Mouse (Mus musculus) embryonic facial prominence, embryonic 14.5 days (tissue): Measurements from ENCODE around the gene Tex47. TPM values are rescaled to one million over a fixed set of nuclear protein-coding genes. Genes with fewer than 3 reads are reported as not detected.
A peak's percentile ranks its signal among the peaks of the same experiment; 100 is the strongest.

Source experiments
- ATAC-seq: fragments of 200-750 bp; cut with Nextera tagmentation; 2 replicates; pipeline ENCODE4 v1.8.0; 2017; ENCODE audit warnings: low read depth, moderate number of reproducible peaks, moderate TSS enrichment
- DNase-seq: peaks from one replicate; pipeline ENCODE4 v3.0.0-alpha.2; 2015; ENCODE audit warnings: low spot score
- H3K27ac ChIP-seq: fragments of 300-500 bp; sonication (generic); replicated peaks from 2 replicates; pipeline ENCODE4 v1.5.1; 2014; ENCODE audit warnings: low read depth, mild to moderate bottlenecking, low read length, moderate library complexity
- H3K27me3 ChIP-seq: fragments of 300-500 bp; sonication (generic); replicated peaks from 2 replicates; pipeline ENCODE4 v1.6.1; 2014; ENCODE audit warnings: low read length; ENCODE audit not compliant: control insufficient read depth, insufficient read depth
- H3K36me3 ChIP-seq: fragments of 300-500 bp; sonication (generic); 2 replicates; pipeline ENCODE4 v1.6.1; 2014; ENCODE audit warnings: low read length, mixed read lengths; ENCODE audit not compliant: control insufficient read depth, insufficient read depth
- H3K4me1 ChIP-seq: fragments of 300-500 bp; sonication (generic); 2 replicates; pipeline ENCODE4 v1.6.1; 2014; ENCODE audit warnings: antibody characterized with exemption, low read length; ENCODE audit not compliant: control insufficient read depth, insufficient read depth
- H3K4me2 ChIP-seq: fragments of 300-500 bp; sonication (generic); 2 replicates; pipeline ENCODE4 v1.6.1; 2014; ENCODE audit warnings: low read depth, mild to moderate bottlenecking, low read length, moderate library complexity, mixed read lengths
- H3K4me3 ChIP-seq: fragments of 300-500 bp; sonication (generic); 2 replicates; pipeline ENCODE4 v1.5.1; 2014; ENCODE audit warnings: low read depth, mild to moderate bottlenecking, low read length
- H3K9ac ChIP-seq: fragments of 300-500 bp; sonication (generic); 2 replicates; pipeline ENCODE4 v1.6.1; 2014; ENCODE audit warnings: low read depth, mild to moderate bottlenecking, low read length, moderate library complexity, mixed read lengths
- H3K9me3 ChIP-seq: fragments of 300-500 bp; sonication (generic); 2 replicates; pipeline ENCODE4 v1.6.1; 2016; ENCODE audit warnings: low read length; ENCODE audit not compliant: control insufficient read depth
- WGBS: fragments of 180-500 bp; shearing (Covaris S2); extraction: QIAGEN DNeasy Blood & Tissue Kit; methylation state at CpG from one replicate; pipeline ENCODE4 v1.1.7; 2014; 5-methylcytosine and 5-hydroxymethylcytosine counted together
- polyA plus RNA-seq: library from polyadenylated mRNA; unstranded; fragments of >200 nt; fragmentation: Nextera tagmentation; extraction: Ambion mirVana; gene quantifications from 2 replicates; pipeline ENCODE4 v1.2.1, GENCODE M21; 2014

The Tex47 gene
- 0.30 and 0.35 TPM in 2 replicates for polyA plus RNA-seq

DNA sequence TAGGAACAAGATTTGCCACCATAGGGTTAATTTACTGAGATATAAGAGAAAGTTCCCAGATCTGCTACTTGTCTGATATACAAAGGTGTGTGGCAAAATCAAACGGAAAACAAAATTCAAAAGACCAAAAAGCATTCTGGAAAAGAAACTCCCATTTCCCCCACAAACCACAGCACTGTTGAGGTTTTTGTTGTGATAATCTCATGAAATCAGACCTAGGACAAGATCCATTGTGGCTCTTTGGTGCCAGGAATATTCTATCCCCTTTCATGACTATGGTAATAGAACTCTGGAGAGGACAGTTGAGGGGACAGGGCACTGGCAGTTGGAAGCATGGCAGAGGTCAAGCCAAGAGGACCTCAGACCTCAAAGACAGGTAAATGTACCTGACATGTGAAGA lies at the start of gene Tex47:
Tex47 (plus strand) TSS at position 301 of the 400 bp plus-strand sequence.
- DNase-seq, result no peak
- no peak within 1 kb of the TSS for H3K4me2 ChIP-seq
- no peaks in the 10 kb centered on the region for H3K27me3 ChIP-seq
- no peak within 1 kb of the TSS for H3K27ac ChIP-seq
- no peak within 1 kb of the TSS for H3K4me3 ChIP-seq
- no peak within 1 kb of the TSS for H3K9ac ChIP-seq
- no peaks in the 10 kb centered on the region for H3K36me3 ChIP-seq
- WGBS, result 86% methylated on average over 1 of the region's 1 CpGs
- H3K9me3 ChIP-seq, result no peaks in the 10 kb centered on the region
- ATAC-seq, result no peak
- no peaks in the 10 kb centered on the region for H3K4me1 ChIP-seq

DNA sequence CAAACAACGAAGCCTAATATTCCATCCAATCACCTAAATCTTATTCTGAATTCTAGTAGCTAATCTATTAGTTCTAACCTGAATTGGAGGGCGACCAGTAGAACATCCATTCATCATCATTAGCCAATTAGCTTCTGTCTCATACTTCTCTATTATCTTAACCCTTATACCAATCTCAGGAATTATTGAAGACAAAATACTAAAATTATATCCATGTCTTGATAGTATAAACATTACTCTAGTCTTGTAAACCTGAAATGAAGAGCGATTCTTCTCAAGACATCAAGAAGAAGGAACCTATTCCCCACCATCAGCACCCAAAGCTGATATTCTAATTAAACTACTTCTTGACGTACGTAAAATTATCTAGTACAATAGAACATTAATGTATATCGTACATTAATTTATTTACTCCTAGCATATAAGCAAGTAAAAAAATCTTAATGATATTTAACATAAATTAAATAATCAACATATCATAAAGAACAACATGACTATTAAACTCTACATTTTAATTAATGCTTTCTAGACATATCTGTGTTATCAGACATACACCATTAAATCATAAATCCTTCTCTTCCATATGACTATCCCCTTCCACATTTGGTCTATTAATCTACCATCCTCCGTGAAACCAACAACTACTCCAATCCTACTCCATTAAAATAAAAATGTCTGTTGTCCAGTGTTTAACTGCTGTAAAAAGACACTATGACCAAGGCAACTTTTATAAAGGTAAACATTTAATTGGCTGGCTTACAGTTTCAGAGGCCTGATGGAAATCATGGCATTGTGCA lies 27.1 kb upstream of the Tex47 start:
- Histone ChIP-seq H3K36me3 (no peaks in the 10 kb centered on the region), H3K4me2 (no peak overlapping the region), H3K4me3 (no peak overlapping the region), H3K4me1 (no peaks in the 10 kb centered on the region), H3K9me3 (no peaks in the 10 kb centered on the region), H3K27ac (no peak overlapping the region), H3K27me3 (no peaks in the 10 kb centered on the region), H3K9ac (no peak overlapping the region)
- 88% methylated on average over 7 of the region's 7 CpGs for WGBS
- no peak for ATAC-seq
- no peak for DNase-seq

DNA sequence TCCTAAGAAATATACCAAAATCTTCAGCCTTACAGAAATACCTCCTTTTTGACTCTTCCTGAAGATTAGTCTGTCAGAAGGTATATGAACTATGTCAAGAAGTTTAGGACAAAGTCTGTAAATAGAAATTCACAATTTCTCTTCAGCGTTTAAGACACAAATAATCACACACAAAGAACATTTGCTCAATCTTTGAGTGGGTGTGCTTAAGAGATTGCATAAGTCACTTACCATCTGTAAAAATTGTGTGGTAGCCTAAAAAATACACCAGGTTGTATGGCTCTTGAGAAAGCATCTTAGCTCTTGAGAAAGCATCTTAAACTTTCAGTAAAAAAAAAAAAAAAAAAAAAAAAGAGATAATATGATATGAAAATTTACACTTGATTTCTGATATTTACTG lies 19.6 kb upstream of the Tex47 start:
- no peak overlapping the region for H3K4me2 ChIP-seq
- DNase-seq (no peak), ATAC-seq (no peak)
- H3K27ac ChIP-seq, result no peak overlapping the region
- H3K27me3 ChIP-seq, result no peaks in the 10 kb centered on the region
- H3K36me3 ChIP-seq, result no peaks in the 10 kb centered on the region
- no peaks in the 10 kb centered on the region for H3K4me1 ChIP-seq
- no peak overlapping the region for H3K9ac ChIP-seq
- WGBS, result 83% methylated on average over 1 of the region's 1 CpGs
- no peak overlapping the region for H3K4me3 ChIP-seq
- no peaks in the 10 kb centered on the region for H3K9me3 ChIP-seq

DNA sequence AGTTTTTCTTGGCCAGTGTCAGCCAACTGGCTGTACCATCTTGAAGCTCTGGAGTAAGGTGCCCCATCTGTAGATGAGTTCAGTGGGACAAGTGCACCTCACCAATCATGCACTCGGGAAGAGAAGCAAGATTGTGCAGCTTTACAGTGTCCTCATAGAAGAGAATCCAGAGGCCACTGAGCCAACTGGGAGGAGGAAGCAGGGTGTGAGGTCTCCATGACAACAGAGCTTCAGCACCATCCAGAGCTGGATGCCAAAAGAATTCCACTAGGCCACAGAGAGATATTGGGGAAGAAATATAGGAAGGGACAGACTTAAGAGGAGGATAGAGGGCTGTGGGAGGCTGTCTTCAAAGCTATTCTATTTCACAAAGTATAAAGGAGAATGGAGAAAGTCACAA lies 950 bp upstream of the Tex47 start:
- no peak for ATAC-seq
- H3K9me3 ChIP-seq, result no peaks in the 10 kb centered on the region
- H3K4me1 ChIP-seq, result no peaks in the 10 kb centered on the region
- no peaks in the 10 kb centered on the region for H3K27me3 ChIP-seq
- no peak overlapping the region for H3K27ac ChIP-seq
- WGBS, result 64% methylated on average over 1 of the region's 1 CpGs
- no peaks in the 10 kb centered on the region for H3K36me3 ChIP-seq
- H3K4me3 ChIP-seq, result no peak overlapping the region
- H3K9ac ChIP-seq, result no peak overlapping the region
- no peak overlapping the region for H3K4me2 ChIP-seq
- no peak for DNase-seq

DNA sequence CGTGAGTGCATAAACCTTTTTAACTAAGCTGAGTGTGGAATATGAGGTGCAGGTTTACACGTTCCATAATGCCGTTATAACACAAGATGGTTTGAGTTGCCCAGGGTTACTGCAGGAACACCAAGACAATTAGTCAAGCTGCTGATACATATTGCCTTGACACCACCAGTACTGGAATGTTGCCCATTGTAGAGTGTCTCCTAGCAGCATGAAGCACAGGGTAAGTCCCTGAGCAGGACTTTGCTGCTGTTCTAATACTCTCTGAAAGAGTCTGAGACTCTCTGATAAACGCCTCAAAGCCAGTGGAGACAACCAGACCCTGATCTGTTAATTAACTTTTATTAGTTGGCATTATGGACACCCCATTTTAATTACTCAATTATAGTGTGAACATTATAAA lies 21.7 kb downstream of the Tex47 start:
- ATAC-seq, result no peak
- Histone ChIP-seq H3K4me1 (no peaks in the 10 kb centered on the region), H3K27me3 (no peaks in the 10 kb centered on the region), H3K27ac (no peak overlapping the region), H3K4me2 (no peak overlapping the region), H3K36me3 (no peaks in the 10 kb centered on the region), H3K9ac (no peak overlapping the region), H3K9me3 (no peaks in the 10 kb centered on the region), H3K4me3 (no peak overlapping the region)
- no peak for DNase-seq
- 84% methylated on average over 4 of the region's 4 CpGs for WGBS

DNA sequence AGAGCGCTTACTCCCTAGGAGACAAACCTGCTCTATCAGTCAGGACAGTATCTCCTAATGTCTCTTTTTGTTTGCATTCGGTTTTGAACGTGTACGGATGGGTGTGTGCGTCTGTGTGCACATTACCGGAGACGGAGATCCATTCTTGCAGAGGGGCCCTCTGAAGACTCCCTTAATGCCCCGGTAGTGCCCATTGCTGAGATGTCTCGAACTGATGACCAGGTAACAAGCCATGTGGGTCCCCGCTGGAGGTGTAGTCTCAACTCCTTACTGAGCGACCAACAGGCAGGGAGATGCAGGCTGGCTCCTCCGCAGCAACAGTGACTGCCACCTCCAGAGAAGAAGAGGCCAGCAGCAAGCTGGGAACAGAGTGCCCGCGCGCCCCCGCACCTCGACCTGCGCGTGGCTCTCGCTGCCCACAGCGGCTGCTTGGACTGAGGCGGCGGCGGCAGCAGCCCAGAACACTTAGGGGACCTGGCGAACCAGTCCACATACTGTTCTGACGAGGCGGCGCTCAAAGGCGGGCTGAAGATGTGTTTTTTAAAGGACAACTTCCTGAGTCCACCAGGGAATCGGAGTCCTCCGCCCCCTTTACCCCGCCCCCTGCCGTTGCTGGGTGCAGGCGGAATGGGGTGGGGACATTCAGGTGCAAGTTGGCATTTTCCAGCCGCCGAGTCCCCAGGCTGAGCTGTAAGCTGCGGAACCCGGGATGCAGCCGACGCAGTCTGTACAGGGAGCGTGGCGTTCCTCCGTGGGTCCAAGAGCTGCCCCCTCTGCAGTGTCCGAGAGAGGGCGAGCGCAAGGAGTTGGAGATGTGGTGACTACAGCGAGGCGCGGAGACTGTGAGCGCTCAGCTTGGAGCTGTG lies 40.5 kb downstream of the Tex47 start, which contains the start of gene Zfp804b:
Zfp804b (minus strand) TSS at position 612 of the 866 bp plus-strand sequence.
- Histone ChIP-seq H3K27ac (no peak within 1 kb of the TSS), H3K4me2 (peak within 1 kb of the TSS; percentile 96), H3K4me3 (peak within 1 kb of the TSS; percentile 58), H3K9ac (peak within 1 kb of the TSS; percentile 67), H3K4me1 (peaks cover 2% of the 10 kb centered on the region; the same call in 1 of the 2 replicates), H3K36me3 (no peaks in the 10 kb centered on the region), H3K9me3 (no peaks in the 10 kb centered on the region), H3K27me3 (peaks cover 7% of the 10 kb centered on the region; the same call in 1 of the 2 replicates)
- ATAC-seq (peak; percentile 90), DNase-seq (peak; percentile 57)
- WGBS, result under 1% methylated on average over 40 of the region's 50 CpGs

DNA sequence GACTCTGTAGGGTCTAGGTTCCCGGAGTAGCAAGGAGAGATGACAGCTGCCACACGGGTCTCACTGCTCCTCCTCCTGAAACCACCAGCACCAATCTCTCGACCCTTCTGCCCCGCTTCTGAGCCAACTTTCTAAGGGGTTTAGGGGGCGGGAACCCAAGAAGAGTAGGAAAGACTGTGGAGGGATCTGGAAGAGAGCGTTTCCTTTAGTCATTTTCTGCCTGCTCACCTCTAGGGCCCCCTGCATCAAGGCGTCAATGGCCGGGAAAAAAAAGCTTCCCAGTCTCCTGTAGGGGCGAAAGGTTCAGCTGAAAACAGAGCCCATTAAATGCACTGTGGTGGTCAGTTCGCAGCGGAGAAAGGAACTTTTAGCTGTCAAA lies 41.1 kb downstream of the Tex47 start:
- Histone ChIP-seq H3K27me3 (peaks cover 7% of the 10 kb centered on the region; the same call in 1 of the 2 replicates), H3K4me1 (peaks cover 2% of the 10 kb centered on the region; the same call in 1 of the 2 replicates), H3K9me3 (no peaks in the 10 kb centered on the region), H3K4me2 (peak overlapping the region; percentile 96), H3K27ac (no peak overlapping the region), H3K36me3 (no peaks in the 10 kb centered on the region), H3K4me3 (peak overlapping the region; percentile 58), H3K9ac (peak overlapping the region; percentile 67)
- WGBS, result 2% methylated on average over 11 of the region's 11 CpGs
- ATAC-seq, result peak; percentile 65
- DNase-seq, result peak; percentile 13
